Mouse (Mus musculus): ENCODE measurements at regions not wholly inside any gene's neighbourhood (a gene's known extent, or its start where the extent isn't known, plus 50 kb on each side); places are given as distances from the start of the nearest gene placed in this dataset.

DNA sequence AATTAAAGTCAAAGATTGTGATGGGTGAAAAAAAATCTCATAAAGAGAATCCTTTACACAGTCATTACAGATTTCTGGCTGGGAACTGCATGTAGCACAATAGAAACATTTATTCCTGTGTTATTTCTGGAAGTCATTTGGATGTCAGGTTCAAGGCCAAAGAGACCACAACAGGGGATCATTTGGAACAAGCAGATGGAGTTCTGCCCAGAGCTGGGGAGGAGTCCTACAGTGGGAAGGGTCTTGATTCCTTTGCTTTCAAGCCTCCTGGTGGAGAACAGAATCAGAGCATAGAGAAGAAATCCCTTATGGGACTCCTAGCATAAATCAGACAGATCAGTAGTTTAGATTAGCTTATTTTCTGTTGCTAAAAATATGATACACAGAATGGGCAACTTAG lies 392.4 kb downstream of the Rwdd3 start:
- no peak for ATAC-seq (replicated peaks; ENCODE audit: low FRiP score, low TSS enrichment, poor library complexity, severe bottlenecking)

DNA sequence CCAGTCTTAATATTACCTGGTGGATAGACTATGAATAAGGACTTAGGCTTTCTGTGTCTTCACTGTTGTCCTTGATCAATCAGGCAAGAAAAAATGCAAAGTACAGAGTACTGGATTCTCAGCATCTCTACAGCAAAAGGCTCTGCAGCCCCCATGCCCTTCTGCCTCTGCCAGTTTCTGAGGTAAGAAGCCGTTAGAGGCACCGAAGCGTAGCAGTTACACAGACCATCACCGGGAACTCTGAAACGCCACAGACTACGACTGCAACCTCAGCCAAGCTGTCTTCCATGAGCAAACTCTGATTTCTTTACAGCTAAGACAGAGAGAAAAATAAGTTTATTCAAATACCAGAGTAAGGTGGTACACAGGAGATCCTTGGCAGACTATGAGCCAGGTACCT lies 396.5 kb downstream of the Rwdd3 start:
- no peak for ATAC-seq (replicated peaks; ENCODE audit: low FRiP score, low TSS enrichment, poor library complexity, severe bottlenecking)

DNA sequence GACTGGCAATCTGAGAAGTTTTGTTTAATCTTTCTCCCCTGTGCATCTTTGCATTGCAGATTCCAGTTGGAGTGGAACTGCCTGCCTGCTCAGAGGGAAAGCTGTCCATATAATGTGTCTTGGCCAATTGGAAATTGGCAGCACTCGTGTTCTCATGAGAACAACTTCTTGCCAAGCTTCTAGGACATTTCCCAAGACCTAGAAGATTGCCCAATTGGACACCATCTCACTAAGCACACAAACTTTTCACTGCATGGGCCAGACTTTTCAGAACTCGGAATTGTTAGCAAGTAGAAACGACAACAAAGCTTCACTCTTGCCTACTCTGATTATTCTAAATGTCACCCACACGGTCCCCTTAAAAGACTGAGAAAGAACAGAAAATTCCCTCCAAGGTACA lies 409.8 kb downstream of the Rwdd3 start:
- ATAC-seq (replicated peaks; ENCODE audit: low FRiP score, low TSS enrichment, poor library complexity, severe bottlenecking): no peak

DNA sequence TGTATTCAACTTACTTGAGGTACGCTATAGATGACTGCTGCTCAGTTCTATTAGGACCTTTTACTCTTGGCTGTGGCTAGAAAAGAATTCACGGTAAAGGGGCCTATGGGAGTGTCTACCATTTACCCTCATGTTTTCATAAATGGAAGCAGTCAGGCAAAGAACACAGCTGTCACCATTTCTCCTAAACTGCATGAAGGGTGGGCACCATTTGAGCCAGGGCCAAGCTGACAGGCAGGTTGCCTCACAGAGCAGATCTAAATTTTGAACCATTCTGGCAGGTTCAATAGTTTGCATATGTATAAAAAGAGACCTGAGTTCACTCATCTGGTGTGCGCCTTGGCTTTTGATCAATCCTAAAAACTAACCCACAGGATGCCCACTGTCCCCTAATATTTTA lies 410.3 kb downstream of the Rwdd3 start:
- ATAC-seq (replicated peaks; ENCODE audit: low FRiP score, low TSS enrichment, poor library complexity, severe bottlenecking): no peak

DNA sequence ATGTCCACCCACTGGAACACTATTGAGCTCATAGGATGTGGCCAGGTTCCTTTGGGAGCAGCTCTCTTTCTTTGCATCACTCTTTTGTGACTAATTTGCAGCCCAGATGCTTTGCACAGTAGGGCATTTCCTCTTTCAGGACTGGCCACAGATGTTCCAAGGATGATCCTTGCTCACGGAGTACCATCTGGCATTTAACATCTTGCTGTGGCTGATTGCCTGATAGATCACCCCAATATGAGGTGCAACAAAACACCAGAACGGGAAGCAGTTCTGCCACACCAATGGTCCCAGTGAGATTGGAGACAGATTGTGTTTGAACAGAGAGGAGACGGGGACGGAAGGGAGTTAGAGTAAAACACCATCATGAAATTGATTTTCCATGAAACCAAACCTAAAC lies 423.0 kb downstream of the Rwdd3 start:
- ATAC-seq (replicated peaks; ENCODE audit: low FRiP score, low TSS enrichment, poor library complexity, severe bottlenecking): no peak

DNA sequence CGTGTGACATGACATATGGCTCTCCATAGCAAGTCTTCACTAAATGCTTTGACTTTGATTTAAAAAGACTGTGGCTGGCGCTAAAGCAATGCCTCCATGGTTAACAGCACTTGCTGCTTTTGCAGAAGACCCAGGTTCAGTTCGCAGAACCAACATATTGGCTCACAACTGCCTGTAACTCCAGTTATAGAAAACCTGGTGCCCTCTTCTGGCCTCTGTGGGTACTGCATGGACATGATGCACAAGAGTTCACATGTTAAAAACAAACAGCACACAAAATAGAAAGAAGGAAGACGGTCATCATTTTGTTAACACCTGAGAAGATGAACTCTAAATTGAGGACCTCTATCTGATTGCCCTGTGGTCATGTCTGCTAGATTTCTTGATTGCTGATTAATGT lies 423.8 kb downstream of the Rwdd3 start:
- ATAC-seq (replicated peaks; ENCODE audit: low FRiP score, low TSS enrichment, poor library complexity, severe bottlenecking): no peak

DNA sequence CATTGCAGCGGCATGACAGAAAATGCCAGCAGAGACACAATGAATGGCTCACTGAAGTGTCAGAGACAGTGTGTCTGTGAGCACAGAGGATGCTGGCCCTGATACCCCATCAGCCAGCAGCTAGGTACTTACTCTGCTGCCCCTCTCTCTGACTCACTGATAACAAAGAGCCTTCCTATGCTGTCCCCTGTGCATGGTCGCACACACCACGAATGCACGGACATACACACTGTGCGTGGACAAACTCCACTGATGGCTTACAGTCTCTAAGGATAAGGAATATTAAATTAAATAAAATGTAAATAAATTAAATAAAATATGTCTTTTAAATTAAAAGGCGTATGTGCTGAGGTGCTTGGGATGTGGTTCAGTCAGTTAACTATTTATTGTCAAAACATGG lies 438.2 kb downstream of the Rwdd3 start:
- ATAC-seq (replicated peaks; ENCODE audit: low FRiP score, low TSS enrichment, poor library complexity, severe bottlenecking): no peak

DNA sequence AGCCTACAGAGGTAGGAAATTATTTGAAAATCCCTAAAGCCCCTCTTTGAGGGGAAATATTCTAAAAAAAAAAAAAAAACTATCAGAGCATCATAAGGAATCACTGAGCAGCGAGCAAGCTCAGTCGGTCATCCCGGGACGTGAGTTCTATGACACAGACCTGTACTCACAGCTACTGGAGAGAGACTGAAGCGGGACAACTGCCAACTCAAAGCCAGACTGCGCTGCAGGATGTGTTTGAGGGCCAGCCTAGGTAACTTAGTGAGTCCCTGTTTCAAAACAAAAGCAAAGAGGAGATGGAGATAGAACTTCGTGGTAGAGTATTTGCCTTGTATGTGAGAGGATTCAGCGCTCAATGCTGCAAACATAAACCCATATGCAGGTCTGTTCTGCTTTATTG lies 439.1 kb downstream of the Rwdd3 start:
- ATAC-seq (replicated peaks; ENCODE audit: low FRiP score, low TSS enrichment, poor library complexity, severe bottlenecking): no peak

DNA sequence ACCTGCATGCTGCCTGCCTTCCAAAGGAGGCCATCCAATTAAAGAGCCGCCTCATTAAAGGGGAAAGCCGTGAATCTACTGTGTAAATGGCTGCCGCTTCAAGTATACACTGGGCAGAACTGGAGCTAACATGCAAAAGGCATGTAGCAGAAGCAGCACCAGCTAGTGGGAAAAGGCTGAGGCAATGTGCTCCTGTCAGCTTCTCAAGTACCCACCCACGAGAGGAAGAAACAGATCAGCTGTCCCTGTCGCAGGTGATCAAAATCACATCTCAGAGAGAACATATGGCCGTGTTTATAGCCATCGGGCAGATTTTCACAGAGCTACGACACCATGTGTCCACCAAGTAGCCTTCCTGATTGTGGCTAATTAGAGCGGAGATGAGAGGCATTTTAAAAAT lies 440.2 kb downstream of the Rwdd3 start:
- ATAC-seq (replicated peaks; ENCODE audit: low FRiP score, low TSS enrichment, poor library complexity, severe bottlenecking): no peak

DNA sequence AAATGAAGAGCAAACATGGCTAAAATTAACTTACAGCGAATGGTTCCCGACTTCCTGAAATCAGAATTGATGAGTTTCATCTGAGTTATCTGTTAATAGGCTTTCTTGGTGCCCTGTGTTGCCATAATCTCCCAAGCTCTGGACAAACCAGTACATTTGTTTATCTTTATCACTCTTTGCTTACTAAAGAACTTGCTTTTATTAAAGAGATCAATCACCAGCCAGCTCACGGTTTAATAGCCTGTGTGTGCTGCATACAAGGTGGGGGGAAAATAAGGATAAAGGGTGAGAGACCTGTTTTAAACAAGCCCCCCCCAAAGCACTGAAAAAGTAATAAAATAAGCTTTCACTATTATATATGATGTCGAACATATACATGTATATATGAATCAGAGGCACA lies 441.3 kb downstream of the Rwdd3 start:
- no peak for ATAC-seq (replicated peaks; ENCODE audit: low FRiP score, low TSS enrichment, poor library complexity, severe bottlenecking)

DNA sequence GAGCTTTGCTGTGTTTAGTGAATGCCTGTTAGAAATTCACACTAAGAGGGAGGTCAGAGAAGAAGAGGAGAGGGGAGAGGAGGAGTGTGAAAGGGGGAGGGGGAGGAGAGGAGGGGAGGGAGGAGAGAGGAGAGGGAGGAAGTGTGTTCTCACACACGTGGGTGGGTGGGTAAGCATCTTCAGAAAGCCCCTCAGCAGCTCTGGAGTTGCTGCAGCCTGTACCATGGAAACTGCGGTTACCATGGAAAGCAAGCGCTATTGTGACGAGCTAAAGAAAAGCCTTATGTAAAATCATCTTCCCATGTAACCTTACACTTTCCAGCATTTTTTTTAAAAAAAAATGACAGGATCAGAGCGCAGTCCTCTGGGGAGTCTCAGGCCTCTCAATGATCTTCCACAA lies 441.8 kb downstream of the Rwdd3 start:
- ATAC-seq (replicated peaks; ENCODE audit: low FRiP score, low TSS enrichment, poor library complexity, severe bottlenecking): no peak

DNA sequence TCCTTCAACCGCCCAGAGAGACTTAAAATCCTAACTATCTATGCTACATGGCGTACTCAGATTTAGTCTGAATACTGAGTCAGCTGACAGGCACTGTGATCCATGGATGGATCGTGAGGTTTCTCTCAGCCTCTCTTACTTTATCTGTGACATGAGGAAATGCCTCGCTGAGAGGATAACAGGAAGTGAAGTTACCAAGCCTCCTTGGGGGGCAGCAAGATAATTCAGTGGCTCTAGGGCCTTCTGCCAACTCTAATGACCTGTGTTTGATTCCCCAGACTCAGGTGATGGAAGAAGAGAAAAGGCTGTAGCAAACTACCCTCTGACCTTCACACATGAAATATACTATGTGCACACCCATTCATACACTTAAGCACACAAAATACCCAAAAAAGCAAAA lies 486.3 kb downstream of the Rwdd3 start:
- ATAC-seq (replicated peaks; ENCODE audit: low FRiP score, low TSS enrichment, poor library complexity, severe bottlenecking): no peak

DNA sequence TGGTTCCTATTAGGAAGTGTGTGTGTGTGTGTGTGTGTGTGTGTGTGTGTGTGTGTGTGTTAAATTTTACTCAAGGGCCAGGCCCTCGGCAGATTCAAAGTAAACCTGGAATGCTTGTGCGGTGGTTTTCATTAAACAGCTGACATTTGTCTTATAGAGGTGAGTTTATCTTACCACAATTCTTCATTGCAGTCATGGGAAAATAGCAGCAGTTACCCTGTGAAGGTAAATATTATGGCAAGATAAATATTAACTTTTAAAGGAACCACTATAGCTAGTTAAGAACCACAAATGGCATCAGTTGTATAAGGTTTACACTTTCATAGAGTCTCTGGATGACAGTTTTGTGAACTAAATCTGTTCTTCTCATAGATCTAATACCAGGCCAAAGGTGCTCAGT lies 495.6 kb downstream of the Rwdd3 start:
- ATAC-seq (replicated peaks; ENCODE audit: low FRiP score, low TSS enrichment, poor library complexity, severe bottlenecking): no peak

DNA sequence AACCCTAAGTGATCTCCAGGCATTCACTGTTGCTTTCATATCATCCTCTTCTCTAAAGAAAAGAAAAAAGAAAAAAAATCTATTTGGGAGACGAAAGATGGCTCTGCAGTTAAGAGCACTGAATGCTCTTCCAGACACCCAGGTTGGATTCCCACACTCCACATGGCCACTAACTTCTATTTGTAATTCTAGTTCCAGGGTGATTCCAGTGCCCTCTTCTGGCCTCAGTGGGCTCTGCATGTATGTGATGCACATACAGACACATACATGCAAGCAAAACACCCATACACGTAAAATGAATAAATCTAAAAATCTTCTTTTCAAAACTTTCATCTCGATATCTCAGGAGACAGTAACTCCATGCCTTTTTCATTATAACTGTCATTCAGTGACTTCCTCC lies 502.8 kb downstream of the Rwdd3 start:
- no peak for ATAC-seq (replicated peaks; ENCODE audit: low FRiP score, low TSS enrichment, poor library complexity, severe bottlenecking)

DNA sequence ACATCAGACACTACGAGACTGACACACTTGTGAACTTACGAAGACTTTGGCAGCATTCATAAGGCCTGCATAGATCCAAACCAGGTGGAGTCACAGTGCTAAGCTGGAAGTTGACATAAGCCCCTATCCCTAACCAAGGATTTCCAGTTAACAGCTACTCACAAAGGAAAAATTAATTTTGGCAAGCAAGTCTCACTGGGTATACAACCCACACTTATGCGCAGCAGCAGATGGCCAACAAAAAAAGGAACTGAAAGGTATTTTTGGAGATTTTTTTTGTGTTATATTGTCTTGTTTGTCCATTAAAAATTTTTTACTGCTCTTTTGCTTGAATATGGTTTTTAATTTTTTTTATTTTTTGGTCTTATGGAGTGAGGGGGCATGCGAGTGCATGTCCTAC lies 509.0 kb downstream of the Rwdd3 start:
- no peak for ATAC-seq (replicated peaks; ENCODE audit: low FRiP score, low TSS enrichment, poor library complexity, severe bottlenecking)

DNA sequence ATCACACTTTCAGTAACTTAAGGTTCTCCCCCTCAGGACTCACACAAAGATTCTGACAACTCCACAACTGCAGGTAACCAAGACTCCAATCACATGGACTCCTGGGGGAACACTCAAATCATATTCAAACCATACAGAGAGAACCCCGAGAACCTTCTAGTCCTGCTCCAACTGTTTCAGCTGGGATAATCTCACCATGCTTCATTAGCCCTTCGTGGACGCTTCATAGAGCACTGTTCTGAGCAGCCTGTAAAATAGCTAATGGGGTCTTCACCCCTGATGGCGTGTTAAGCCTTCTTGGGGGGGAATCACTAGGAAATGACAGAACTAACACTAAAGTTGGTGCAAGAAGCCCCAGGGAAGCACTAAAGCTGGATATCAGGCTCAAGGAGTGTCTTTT lies 510.7 kb downstream of the Rwdd3 start:
- no peak for ATAC-seq (replicated peaks; ENCODE audit: low FRiP score, low TSS enrichment, poor library complexity, severe bottlenecking)

DNA sequence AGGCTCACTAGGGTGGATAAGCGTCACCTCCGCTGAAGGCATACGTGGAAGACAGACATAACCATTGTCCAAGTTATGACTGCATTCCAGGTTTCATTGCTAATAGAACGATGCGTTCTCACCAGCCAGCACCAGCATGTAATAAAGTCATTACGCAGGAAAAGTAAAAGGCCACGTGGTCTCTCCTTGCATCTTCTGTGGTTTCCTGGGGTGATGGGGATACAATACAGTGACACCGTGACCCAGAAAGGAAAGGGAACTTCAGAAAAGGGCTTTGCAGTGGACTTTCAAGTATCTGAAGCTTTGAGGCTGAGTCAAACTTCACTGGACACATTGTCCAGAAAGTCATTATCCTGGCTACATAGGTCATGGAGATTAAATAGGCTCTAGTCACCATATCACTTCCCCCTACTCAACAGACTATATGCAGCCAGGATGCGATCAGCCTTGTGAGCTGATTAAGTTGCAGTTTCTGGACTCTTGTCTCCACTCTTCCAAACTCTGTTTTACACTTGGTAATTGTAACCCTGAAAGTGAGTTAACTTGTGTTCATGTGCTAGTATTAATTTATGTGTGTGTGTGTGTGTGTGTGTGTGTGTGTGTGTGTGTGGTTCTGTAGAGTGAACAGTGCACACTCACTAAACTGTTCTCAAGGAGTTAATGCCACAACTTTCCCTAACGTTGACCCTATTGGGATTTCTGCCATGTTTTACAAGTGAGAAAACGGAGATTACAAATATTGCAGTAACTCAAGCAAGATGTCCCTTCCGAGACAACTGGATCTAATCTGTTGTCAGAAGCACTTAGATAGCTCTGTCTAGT lies 522.2 kb downstream of the Rwdd3 start:
- no peak for ATAC-seq (replicated peaks; ENCODE audit: low FRiP score, low TSS enrichment, poor library complexity, severe bottlenecking)

DNA sequence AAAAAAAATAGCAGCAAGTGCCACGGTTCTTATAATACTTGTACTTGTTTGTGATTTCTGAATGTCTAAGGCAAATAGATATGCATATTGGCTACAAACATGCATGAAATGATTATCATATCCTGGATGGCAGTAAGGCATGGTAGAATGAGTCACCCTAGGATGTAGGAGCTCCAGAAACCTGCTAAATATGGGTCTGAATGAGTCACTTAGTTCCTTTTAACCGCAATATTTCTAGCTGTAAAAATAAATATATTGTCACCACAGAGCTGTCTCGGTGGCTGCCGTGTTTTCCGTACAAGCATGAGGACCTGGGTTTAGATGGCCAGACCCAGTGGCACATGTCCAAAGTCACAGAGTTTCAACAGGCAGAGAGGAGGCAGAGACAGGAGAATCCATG lies 523.1 kb downstream of the Rwdd3 start:
- ATAC-seq (replicated peaks; ENCODE audit: low FRiP score, low TSS enrichment, poor library complexity, severe bottlenecking): no peak

DNA sequence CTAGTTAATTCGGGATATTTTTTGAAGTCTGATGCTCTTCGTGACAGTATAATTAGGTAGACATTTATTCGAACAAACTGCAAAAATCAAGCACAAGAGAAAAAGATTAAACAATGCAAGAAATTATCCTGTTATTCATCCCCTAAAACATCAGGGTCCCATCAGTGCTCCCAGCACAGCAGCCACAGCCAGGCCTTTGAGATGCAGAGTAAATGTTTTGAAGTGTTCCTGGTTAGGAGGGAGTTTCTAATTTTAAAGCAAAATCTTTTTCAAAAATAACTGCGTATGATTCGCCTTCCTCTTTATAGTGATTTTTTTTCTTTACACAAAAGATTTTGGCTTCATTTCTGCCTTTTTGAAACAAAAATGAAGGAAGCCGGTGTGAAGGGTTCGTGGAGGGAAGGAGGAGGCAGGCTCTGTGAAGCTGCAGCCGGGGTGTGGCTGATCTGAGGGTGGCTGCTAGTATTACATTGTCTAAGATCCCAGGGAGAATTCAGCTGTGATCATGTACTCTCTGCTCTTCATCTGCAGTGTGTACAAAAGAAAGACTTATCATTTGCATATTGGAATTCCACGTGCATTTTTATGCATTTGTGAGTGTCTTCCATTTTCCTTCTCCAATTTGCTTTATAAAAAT lies 534.7 kb downstream of the Rwdd3 start:
- no peak for ATAC-seq (replicated peaks; ENCODE audit: low FRiP score, low TSS enrichment, poor library complexity, severe bottlenecking)

DNA sequence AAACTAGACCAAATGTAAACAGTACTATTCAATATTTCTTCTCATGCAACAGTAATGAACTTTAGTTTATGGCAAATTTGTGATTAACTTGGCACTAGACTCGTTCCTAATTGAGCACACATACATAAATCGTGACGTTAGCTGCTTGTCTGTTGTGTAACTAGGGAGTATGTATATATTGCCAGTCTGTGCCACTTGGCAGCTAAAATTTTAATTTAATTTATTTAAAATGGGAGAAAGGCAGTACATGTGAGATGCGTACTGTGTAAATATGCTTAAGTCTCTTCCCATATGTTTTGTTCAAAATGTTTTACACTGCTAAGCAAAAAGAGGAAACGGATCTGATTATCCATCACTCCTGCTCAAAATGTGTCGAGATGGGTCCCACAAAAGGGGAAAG lies 553.1 kb downstream of the Rwdd3 start:
- ATAC-seq (replicated peaks; ENCODE audit: low FRiP score, low TSS enrichment, poor library complexity, severe bottlenecking): no peak

DNA sequence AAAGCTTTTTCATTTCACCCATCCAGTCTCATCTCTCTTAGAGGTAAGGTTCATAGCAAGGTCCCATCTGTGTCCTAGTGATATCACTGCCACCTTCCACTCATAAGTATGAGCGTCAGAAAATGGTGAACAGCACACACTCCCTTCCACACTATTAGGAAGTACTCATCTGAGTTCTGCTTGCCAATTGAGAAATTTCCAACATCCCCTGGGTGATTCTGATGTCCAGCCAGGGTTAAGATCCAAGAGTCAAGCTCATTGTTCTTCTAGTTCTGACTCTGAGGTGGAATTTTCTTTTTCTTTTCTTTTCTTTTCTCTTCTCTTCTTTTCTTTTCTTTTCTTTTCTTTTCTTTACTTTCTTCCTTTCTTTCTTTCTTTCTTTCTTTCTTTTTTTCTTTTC lies 577.3 kb downstream of the Rwdd3 start:
- no peak for ATAC-seq (replicated peaks; ENCODE audit: low FRiP score, low TSS enrichment, poor library complexity, severe bottlenecking)

Measured in megakaryocyte-erythroid progenitor cell, adult 5-6 weeks (primary cell).